Mouse (Mus musculus) adrenal gland, postnatal 4 days (tissue): ENCODE data around the gene Glis3. TPM values are rescaled to one million over a fixed set of nuclear protein-coding genes. Genes with fewer than 3 reads are reported as not detected.

ENCODE experiments used
- DNase-seq, 2 experiments: peaks; one replicate each; pipeline ENCODE4 v3.0.0; 2021 to 2022; ENCODE audit warnings: low spot score in 2 of 2, mixed read lengths in 2 of 2
- long read RNA-seq, 2 experiments: library from polyadenylated mRNA; stranded (forward); transcript quantifications; one replicate each; pipeline ENCODE4 v2.0.0; 2021
- total RNA-seq, 2 experiments: library from RNA; stranded (reverse); gene quantifications; 2 replicates each; pipeline ENCODE4 v1.2.3; 2021

The Glis3 gene
- total RNA-seq, result 10 to 100 TPM; 10.6 to 19.0 TPM
- long read RNA-seq, experiment 1, partial matches to known transcripts, result 0 of 1 reads
- long read RNA-seq, experiment 1, other reads (novel, unspliced or antisense), result 1 of 1 reads
- long read RNA-seq, experiment 2, partial matches to known transcripts, result 1 of 3 reads
- long read RNA-seq, experiment 2, other reads (novel, unspliced or antisense), result 2 of 3 reads

- DNase-seq, result peak; percentile 17 to 32
Observed at GRCm38 (mm10) chr19:28679776-28680391, at the start of gene Glis3. Glis3 (minus strand) TSS chr19:28680077.

- DNase-seq, result peak in 1 of 2 experiments; percentile 26
Observed at GRCm38 (mm10) chr19:28726161-28726880, 46.4 kb upstream of the Glis3 start.

- no peak for DNase-seq
Observed at GRCm38 (mm10) chr19:28724641-28725040, 44.8 kb upstream of the Glis3 start.

- DNase-seq, result no peak
Observed at GRCm38 (mm10) chr19:28722626-28723025, 42.7 kb upstream of the Glis3 start.

GRCm38 (mm10) chr19:28721834-28722233 lies 42.0 kb upstream of the Glis3 start:
- no peak for DNase-seq

- no peak for DNase-seq
Observed at GRCm38 (mm10) chr19:28720016-28720415, 40.1 kb upstream of the Glis3 start.

GRCm38 (mm10) chr19:28714674-28715073 lies 34.8 kb upstream of the Glis3 start:
- DNase-seq, result no peak

- no peak for DNase-seq
Observed at GRCm38 (mm10) chr19:28697718-28698117, 17.8 kb upstream of the Glis3 start.

- DNase-seq, result no peak
Observed at GRCm38 (mm10) chr19:28686398-28686797, 6.5 kb upstream of the Glis3 start.

- no peak for DNase-seq
Observed at GRCm38 (mm10) chr19:28685484-28685883, 5.6 kb upstream of the Glis3 start.

GRCm38 (mm10) chr19:28684347-28684746 lies 4.5 kb upstream of the Glis3 start:
- DNase-seq, result no peak

GRCm38 (mm10) chr19:28683346-28683745 lies 3.5 kb upstream of the Glis3 start:
- DNase-seq, result no peak

GRCm38 (mm10) chr19:28679291-28679775 lies 544 bp downstream of the Glis3 start:
- DNase-seq, result no peak

- DNase-seq, result no peak
Observed at GRCm38 (mm10) chr19:28678646-28679270, 1.1 kb downstream of the Glis3 start.

- DNase-seq, result peak; percentile 38 to 44
Observed at GRCm38 (mm10) chr19:28677728-28678438, 2.0 kb downstream of the Glis3 start.

- no peak for DNase-seq
Observed at GRCm38 (mm10) chr19:28677045-28677727, 2.7 kb downstream of the Glis3 start.

GRCm38 (mm10) chr19:28663781-28664180 lies 16.1 kb downstream of the Glis3 start:
- no peak for DNase-seq

GRCm38 (mm10) chr19:28663148-28663547 lies 16.7 kb downstream of the Glis3 start:
- DNase-seq, result no peak

GRCm38 (mm10) chr19:28662474-28662873 lies 17.4 kb downstream of the Glis3 start:
- DNase-seq, result no peak

- DNase-seq, result no peak
Observed at GRCm38 (mm10) chr19:28660912-28661311, 19.0 kb downstream of the Glis3 start.
